Mouse (Mus musculus): ENCODE measurements at regions not wholly inside any gene's neighbourhood (a gene's known extent, or its start where the extent isn't known, plus 50 kb on each side); places are given as distances from the start of the nearest gene placed in this dataset.
"Not testable (repeated sequence)": the region's sequence is repeated elsewhere in the genome, so short reads cannot be mapped to it uniquely, and the experiment has no call there.

GRCm38 (mm10) chr17:50415331-50416005 is 93.7 kb upstream of the Plcl2 start:
- no peak for DNase-seq
- 69% methylated on average over 2 of the region's 2 CpGs for WGBS
- no peak overlapping the region for H3K4me3 ChIP-seq (replicated peaks; ENCODE audit: extremely low read depth, low read depth, low read length)
- no peaks in the 10 kb centered on the region for H3K4me1 ChIP-seq (ENCODE audit: control insufficient read depth, insufficient read depth, low read length)
- TF ChIP-seq CTCF (IDR thresholded peaks at IDR 0.05; ENCODE audit: insufficient read depth, low read length) (no peak), POLR2A (IDR thresholded peaks at IDR 0.05; ENCODE audit: borderline replicate concordance, extremely low read depth, low read depth, low read length) (no peak)

DNA sequence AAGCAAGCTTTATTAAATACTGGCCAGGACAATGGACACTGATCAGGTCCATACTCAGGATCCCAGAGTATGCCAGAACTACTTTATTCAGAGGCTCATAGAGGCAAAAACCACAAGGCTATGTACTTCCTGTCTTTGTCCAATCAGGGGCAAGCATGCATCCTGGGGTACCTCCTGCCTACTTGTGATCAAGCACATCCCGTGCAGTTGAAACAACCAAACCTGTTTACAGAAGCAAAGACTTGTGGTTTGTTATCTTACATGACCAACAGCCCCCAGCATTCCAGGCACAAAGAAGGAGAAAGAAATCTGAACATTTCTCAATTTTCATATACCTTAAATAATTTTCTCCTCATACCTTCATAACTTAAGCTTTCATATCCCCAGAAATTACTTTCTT is 93.1 kb upstream of the Plcl2 start:
- Histone ChIP-seq H3K4me3 (replicated peaks; ENCODE audit: extremely low read depth, low read depth, low read length) (no peak overlapping the region), H3K4me1 (ENCODE audit: control insufficient read depth, insufficient read depth, low read length) (no peaks in the 10 kb centered on the region)
- TF ChIP-seq POLR2A (IDR thresholded peaks at IDR 0.05; ENCODE audit: borderline replicate concordance, extremely low read depth, low read depth, low read length) (no peak), CTCF (IDR thresholded peaks at IDR 0.05; ENCODE audit: insufficient read depth, low read length) (no peak)
- no peak for DNase-seq
- 21% methylated on average over 1 of the region's 1 CpGs for WGBS

GRCm38 (mm10) chr17:50416538-50417113 is 92.6 kb upstream of the Plcl2 start:
- TF ChIP-seq CTCF (IDR thresholded peaks at IDR 0.05; ENCODE audit: insufficient read depth, low read length) (no peak), POLR2A (IDR thresholded peaks at IDR 0.05; ENCODE audit: borderline replicate concordance, extremely low read depth, low read depth, low read length) (no peak)
- WGBS = 69% methylated on average over 3 of the region's 3 CpGs
- DNase-seq = no peak
- no peaks in the 10 kb centered on the region for H3K4me1 ChIP-seq (ENCODE audit: control insufficient read depth, insufficient read depth, low read length)
- H3K4me3 ChIP-seq (replicated peaks; ENCODE audit: extremely low read depth, low read depth, low read length) = no peak overlapping the region

- DNase-seq = peak; percentile 16
- H3K4me3 ChIP-seq (replicated peaks; ENCODE audit: extremely low read depth, low read depth, low read length) = no peak overlapping the region
- no peaks in the 10 kb centered on the region for H3K4me1 ChIP-seq (ENCODE audit: control insufficient read depth, insufficient read depth, low read length)
- WGBS = 65% methylated on average over 3 of the region's 3 CpGs
- TF ChIP-seq POLR2A (IDR thresholded peaks at IDR 0.05; ENCODE audit: borderline replicate concordance, extremely low read depth, low read depth, low read length) (no peak), CTCF (IDR thresholded peaks at IDR 0.05; ENCODE audit: insufficient read depth, low read length) (peak; percentile 29; the same call in 1 of the 2 replicates)
Measured at GRCm38 (mm10) chr17:50418863-50419383, 90.3 kb upstream of the Plcl2 start.

DNA sequence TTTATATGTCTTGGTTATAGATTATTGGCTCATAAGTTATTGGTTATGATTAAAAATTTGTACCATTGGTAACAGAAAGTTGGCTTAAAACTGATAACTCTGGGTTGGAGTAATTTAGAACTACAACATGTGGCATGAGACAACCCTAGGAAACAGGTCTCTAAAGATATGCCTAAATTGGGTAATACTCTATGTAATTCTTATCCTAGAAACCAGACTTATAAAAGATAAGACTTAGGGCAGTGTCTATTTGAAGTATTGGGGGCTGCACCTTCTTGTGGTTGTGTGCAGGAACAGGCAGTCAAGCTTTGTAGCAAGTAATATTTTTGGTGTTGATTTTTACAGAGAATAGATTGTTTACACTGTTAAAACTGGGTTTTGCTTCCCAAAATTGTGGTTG is 89.7 kb upstream of the Plcl2 start:
- not testable (repeated sequence) for H3K4me3 ChIP-seq (replicated peaks; ENCODE audit: extremely low read depth, low read depth, low read length); DNase-seq; H3K4me1 ChIP-seq (ENCODE audit: control insufficient read depth, insufficient read depth, low read length)

GRCm38 (mm10) chr17:50419966-50420365 is 89.2 kb upstream of the Plcl2 start:
- TF ChIP-seq POLR2A (IDR thresholded peaks at IDR 0.05; ENCODE audit: borderline replicate concordance, extremely low read depth, low read depth, low read length) = no peak
- DNase-seq = no peak
- no peaks in the 10 kb centered on the region for H3K4me1 ChIP-seq (ENCODE audit: control insufficient read depth, insufficient read depth, low read length)
- no peak overlapping the region for H3K4me3 ChIP-seq (replicated peaks; ENCODE audit: extremely low read depth, low read depth, low read length)
- WGBS = 77% methylated on average over 11 of the region's 12 CpGs

DNA sequence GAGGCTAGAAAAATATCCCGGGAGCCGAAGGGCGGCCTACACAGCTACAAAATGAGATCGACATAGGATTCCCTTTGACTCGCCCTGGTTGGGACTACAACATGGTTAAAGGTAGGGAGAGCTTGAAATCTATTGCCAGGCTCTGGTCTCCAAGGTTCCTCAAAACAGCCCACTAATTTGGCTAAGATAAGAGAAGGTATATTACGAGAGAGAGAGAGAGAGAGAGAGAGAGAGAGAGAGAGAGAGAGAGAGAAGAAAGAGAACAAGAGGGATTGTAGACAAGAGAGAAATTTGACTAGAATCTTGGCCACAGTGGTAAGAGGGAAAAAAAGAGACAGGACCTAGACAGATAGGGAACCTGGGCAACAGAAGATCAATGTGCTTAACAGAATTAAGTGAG is 88.5 kb upstream of the Plcl2 start:
- DNase-seq = no peak
- TF ChIP-seq CTCF (IDR thresholded peaks at IDR 0.05; ENCODE audit: insufficient read depth, low read length) = no peak
- no peaks in the 10 kb centered on the region for H3K4me1 ChIP-seq (ENCODE audit: control insufficient read depth, insufficient read depth, low read length)
- no peak overlapping the region for H3K4me3 ChIP-seq (replicated peaks; ENCODE audit: extremely low read depth, low read depth, low read length)
- 98% methylated on average over 6 of the region's 6 CpGs for whole genome bisulfite sequencing

DNA sequence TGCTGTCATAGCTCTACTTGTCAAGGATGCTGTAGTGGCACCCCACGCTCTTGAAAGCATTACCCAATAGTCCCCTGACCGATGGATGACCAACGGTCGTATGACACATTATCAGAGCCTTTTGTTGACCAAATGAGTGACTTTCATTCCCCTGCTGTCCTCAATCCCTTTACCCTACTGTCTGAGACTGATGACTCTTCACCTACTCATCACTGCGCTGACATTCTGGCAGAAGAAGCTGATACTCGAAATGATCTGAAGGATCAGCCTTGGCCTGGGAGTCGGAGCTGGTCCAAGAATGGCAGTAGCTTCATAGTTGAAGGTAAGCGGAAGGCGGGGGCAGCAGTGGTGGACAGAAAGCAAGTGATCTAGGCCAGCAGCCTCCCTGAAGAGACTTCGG is 87.7 kb upstream of the Plcl2 start:
- no peak for DNase-seq
- whole genome bisulfite sequencing = 91% methylated on average over 10 of the region's 10 CpGs
- no peaks in the 10 kb centered on the region for H3K4me1 ChIP-seq (ENCODE audit: control insufficient read depth, insufficient read depth, low read length)
- H3K4me3 ChIP-seq (replicated peaks; ENCODE audit: extremely low read depth, low read depth, low read length) = no peak overlapping the region
- TF ChIP-seq CTCF (IDR thresholded peaks at IDR 0.05; ENCODE audit: insufficient read depth, low read length) (no peak), POLR2A (IDR thresholded peaks at IDR 0.05; ENCODE audit: borderline replicate concordance, extremely low read depth, low read depth, low read length) (no peak)

DNA sequence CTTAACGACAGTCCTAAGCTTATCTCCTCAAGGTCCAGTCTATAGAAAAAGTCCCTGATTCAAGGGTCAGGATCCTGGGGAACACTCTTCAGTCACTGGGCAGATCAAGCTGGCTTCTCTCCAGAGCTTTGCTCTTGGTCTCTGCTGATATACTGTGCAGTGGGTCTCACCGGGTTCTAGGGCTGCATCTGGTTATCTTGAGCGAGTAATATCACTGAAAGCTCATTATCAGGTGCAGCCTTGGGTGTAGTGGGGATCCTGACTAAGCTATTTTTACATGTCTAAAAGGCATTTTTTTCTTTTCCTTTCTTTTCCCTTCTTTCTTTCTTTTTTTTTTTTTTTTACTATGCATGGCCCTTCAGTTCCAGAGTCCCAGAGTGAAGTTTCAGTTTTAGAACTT is 84.1 kb upstream of the Plcl2 start:
- TF ChIP-seq CTCF (IDR thresholded peaks at IDR 0.05; ENCODE audit: insufficient read depth, low read length) (no peak), POLR2A (IDR thresholded peaks at IDR 0.05; ENCODE audit: borderline replicate concordance, extremely low read depth, low read depth, low read length) (no peak)
- 83% methylated on average over 3 of the region's 3 CpGs for whole genome bisulfite sequencing
- Histone ChIP-seq H3K4me1 (ENCODE audit: control insufficient read depth, insufficient read depth, low read length) (no peaks in the 10 kb centered on the region), H3K4me3 (replicated peaks; ENCODE audit: extremely low read depth, low read depth, low read length) (no peak overlapping the region)
- DNase-seq = no peak

GRCm38 (mm10) chr17:50425531-50425930 is 83.7 kb upstream of the Plcl2 start:
- no peak overlapping the region for H3K4me3 ChIP-seq (replicated peaks; ENCODE audit: extremely low read depth, low read depth, low read length)
- TF ChIP-seq CTCF (IDR thresholded peaks at IDR 0.05; ENCODE audit: insufficient read depth, low read length) (no peak), POLR2A (IDR thresholded peaks at IDR 0.05; ENCODE audit: borderline replicate concordance, extremely low read depth, low read depth, low read length) (no peak)
- WGBS = 61% methylated on average over 4 of the region's 4 CpGs
- no peak for DNase-seq
- no peaks in the 10 kb centered on the region for H3K4me1 ChIP-seq (ENCODE audit: control insufficient read depth, insufficient read depth, low read length)

All from lung, adult 2 months (tissue).